Mouse (Mus musculus): ENCODE measurements at regions not wholly inside any gene's neighbourhood (a gene's known extent, or its start where the extent isn't known, plus 50 kb on each side); places are given as distances from the start of the nearest gene placed in this dataset.

DNA sequence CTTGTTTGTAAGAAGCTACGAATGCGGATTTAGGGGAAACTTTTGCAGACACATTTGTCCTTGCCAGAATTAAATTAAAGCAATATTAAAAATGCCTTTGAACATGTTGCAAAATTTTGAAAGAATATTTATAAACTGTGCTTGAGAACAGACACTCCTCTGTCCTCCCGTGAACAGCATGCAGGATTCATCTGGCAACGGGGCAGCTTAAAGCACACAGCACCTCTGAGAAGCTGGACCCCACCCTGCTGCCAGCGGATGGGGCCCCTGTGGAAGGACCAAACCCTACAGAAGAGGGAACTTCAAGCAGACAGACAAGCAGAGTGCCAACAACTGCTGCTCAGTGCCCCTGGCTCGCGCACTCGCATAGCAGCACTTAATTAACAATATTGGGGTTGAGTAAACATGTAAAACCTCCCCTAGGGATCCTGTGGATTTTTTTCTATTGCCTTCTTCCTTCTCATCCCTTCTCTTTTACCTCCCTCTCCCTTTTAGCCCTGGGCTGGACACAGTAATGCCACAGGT is 226.6 kb downstream of the Irx1 start:
- no peak for TF ChIP-seq CTCF (IDR thresholded peaks at IDR 0.05; ENCODE audit: borderline replicate concordance, insufficient read depth, low read depth, low read length)
- TF ChIP-seq POLR2A (IDR thresholded peaks at IDR 0.05; ENCODE audit: borderline replicate concordance, insufficient read depth, low read length) = no peak
